Mouse (Mus musculus): ENCODE data around the gene Gpr84.
A peak's percentile ranks its signal among the peaks of the same experiment; 100 is the strongest.

The Gpr84 gene

GRCm38 (mm10) chr15:103335488-103336235, 25.2 kb upstream of the Gpr84 start:
- DNase-seq (ENCODE audit: low read depth): no peak

DNA sequence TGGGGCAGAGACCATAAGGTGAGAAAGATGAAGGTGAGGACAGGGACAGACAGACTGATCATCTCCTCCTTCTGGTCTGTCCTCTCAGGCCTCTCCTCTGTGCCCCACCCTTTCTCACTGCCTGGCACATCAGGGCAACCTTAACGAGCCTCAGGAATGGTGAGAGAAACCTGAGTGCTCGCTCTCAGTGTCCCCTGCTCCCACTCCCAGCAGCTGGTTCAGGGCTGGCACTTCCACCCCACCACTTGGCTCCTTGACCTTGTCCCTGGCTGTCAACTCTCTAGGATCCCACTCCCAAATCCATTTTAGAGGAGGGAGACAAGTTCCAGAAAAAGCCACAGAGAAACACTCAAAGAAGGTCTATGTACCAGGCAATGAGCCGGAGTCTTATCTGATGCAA, 24.6 kb upstream of the Gpr84 start:
- no peak for DNase-seq (ENCODE audit: low read depth)

GRCm38 (mm10) chr15:103334194-103334593, 23.8 kb upstream of the Gpr84 start:
- DNase-seq (ENCODE audit: low read depth): no peak

DNA sequence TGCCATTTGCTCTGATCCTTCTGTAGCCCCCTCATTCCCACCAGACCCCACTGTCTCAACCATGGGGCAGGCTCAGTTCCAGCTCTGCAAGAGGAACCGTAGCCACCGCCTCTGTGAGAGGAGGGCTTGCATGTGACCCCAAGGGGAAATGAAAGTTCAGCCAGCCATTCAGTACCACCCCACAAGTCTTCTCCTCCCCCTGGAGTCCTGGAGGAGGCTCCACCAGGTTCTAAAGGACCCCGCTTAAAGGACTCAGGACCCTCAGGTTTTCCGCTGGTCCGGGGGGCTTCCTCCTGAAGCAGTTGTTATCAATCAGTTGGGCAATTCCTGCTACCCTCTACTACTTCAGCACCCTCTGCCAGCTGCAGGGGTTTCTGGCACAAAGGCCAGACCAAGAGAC, 23.3 kb upstream of the Gpr84 start:
- no peak for DNase-seq (ENCODE audit: low read depth)

DNA sequence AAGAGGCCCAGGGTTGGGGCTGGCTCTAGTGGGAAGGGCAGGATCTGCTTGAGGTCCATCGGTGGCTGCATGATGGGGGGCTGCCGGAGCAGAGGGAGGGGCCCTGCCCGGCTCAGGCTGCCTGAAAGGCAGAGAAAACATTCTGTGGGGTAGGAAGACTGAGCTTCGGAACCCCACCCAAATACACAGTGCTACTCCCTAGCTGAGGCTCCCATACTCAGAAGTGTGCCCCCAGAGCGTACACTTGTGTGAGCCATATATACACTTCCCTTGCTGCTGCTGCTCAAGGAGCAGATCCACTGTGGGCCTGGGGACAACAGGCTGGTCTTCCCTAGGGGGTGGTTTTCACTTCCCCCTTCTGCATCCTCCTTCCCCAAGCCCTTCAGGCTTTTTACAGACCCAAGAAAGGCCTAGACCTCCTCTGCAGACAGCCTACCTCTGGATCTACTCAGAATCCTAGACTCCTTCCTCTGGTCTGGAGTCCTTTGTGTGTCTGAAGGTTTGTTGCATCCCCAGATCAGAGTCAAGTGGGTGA, 22.7 kb upstream of the Gpr84 start:
- DNase-seq (ENCODE audit: low read depth): no peak

DNA sequence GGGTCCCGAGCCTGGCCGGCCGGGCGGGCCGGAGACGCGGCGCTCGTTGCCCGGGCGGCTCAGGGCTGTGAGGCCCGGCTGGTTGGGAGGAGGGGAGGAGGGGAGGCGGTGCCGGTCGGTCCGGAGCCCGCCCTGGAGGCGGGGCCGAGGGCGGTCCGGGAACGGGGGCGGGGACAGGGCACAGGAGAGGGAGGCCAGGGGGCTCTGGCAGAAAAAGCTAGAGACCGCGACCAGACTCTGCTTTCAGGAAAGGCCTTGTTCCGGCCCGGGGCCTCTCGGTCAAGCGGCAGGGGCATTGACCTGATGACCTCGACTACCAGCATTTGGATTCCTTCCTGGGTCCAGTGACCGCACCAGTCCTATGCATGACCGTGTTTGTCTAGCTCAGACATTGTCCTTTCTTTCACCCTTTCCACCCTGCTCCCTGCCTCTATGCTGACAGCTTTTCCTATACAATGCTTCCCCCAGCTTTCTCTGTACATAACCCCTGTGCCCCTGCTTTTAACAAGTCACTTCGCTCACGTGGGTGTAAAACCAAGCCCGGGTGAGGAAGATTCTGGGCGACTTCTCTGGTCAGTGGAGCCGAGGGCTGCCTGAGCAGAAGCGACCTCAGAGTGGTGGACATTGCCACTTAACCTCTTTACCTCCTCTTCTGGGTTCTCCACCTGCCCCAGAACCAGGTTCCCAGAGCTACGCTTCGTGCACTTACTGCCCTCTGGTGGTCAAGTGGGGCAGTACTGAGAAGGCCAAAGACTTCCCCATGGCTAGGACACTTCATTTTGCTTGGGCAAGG, 13.2 kb upstream of the Gpr84 start:
- peak; percentile 88 for DNase-seq (ENCODE audit: low read depth)

GRCm38 (mm10) chr15:103323070-103323454, 12.7 kb upstream of the Gpr84 start:
- no peak for DNase-seq (ENCODE audit: low read depth)

DNA sequence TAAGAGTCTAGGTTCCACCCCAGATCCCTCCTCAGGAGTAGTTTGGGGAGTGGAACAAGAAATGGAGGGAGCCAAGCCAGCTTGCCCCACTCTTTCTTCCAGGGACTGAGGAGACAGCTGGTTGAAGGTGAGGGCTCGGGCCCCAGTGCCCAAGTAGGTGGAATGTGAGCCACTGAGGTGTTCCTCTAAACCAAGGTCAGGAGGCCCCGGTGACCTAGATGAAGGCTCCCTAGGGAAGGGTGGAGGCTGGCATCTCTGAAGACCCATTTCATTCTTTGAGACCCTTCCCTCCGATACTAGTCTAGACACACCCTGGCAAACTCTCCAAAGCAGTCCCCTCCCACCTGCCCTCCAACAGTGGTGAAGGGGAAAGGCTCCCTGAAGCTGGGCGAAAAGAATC, 12.0 kb upstream of the Gpr84 start:
- DNase-seq (ENCODE audit: low read depth): no peak

GRCm38 (mm10) chr15:103321076-103321475, 10.7 kb upstream of the Gpr84 start:
- DNase-seq (ENCODE audit: low read depth): no peak

- DNase-seq (ENCODE audit: low read depth): no peak
Measured at GRCm38 (mm10) chr15:103318201-103318816, 7.9 kb upstream of the Gpr84 start.

DNA sequence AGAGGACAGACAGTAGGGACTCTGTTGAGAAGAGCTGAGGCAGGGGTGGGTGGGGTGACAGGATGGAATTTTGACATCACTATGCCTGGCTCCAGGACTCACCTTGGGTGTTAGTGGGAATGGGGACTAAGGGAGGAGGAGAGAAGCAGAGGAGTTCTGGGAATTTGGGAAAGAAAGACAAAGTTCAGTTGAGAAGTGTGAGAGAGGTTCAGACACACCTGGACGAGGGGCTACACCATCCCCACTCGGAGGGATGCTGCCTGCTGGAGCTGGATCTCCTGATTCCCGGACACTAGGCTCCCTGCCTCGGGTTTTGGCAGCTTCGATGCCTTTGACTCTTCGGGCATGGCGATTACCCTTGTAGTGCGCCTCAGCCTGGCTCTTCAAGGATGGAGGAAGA, 7.3 kb upstream of the Gpr84 start:
- DNase-seq (ENCODE audit: low read depth): no peak

DNA sequence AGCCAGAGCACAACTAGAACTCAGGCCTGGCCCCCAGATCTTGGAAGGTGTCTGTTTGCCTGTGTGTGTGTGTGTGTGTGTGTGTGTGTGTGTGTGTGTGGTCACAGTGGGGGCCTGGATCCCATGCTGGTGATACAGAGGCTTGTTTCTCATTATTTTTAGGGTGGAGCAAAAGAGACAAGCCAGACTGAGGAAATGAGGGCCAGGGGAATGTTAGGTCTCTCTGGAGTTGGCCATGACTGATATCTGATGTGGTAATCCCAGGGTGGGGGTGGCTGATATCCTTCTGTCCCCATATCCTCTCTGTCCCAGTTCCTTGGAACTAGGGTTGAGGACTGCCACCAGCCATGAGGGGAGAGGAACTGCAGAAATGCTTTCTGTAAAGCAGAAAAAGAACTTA, 6.7 kb upstream of the Gpr84 start:
- DNase-seq (ENCODE audit: low read depth): no peak

DNA sequence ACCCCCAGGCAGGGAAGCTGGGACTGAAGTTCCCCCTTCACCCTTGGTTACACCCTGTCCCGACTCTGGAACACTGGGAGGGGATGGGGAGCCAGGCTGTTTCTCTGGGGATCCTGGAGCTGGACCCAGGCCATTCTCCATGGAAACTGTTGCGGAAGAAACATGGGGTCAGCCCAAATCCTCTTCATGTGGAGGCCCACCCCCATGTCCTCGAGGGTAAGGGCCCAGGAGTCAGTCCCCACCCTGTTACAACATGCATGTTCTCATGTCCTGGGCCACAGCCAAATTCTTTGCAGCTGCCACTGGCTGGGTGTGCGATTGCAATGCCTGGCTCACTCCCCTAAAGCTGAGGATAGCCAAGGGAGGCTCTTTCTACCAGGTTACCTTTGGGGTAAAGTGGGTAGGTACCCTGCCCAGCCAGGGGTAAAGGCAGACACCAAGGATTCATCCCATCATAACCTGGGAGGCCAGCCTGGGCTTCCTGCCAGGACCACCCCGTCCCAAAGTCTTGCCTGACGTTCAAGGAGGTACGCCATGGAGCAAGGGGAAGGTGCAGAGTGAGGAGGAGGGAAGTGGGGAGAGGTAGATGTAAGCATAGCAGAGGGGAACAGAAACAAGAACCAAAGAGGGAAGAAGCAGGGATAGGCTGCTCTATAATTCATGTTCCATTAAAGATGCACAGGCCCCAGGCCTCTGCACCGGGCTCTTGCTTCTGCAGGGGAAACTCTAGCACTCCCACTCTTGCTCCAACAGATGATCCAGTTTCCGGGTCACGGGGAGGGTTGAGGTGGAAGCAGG, 5.8 kb upstream of the Gpr84 start:
- no peak for DNase-seq (ENCODE audit: low read depth)

- no peak for DNase-seq (ENCODE audit: low read depth)
Measured at GRCm38 (mm10) chr15:103315011-103315502, 4.6 kb upstream of the Gpr84 start.

GRCm38 (mm10) chr15:103314181-103314580, 3.8 kb upstream of the Gpr84 start:
- DNase-seq (ENCODE audit: low read depth): no peak

GRCm38 (mm10) chr15:103313495-103314095, 3.2 kb upstream of the Gpr84 start:
- peak; percentile 82 for DNase-seq (ENCODE audit: low read depth)

DNA sequence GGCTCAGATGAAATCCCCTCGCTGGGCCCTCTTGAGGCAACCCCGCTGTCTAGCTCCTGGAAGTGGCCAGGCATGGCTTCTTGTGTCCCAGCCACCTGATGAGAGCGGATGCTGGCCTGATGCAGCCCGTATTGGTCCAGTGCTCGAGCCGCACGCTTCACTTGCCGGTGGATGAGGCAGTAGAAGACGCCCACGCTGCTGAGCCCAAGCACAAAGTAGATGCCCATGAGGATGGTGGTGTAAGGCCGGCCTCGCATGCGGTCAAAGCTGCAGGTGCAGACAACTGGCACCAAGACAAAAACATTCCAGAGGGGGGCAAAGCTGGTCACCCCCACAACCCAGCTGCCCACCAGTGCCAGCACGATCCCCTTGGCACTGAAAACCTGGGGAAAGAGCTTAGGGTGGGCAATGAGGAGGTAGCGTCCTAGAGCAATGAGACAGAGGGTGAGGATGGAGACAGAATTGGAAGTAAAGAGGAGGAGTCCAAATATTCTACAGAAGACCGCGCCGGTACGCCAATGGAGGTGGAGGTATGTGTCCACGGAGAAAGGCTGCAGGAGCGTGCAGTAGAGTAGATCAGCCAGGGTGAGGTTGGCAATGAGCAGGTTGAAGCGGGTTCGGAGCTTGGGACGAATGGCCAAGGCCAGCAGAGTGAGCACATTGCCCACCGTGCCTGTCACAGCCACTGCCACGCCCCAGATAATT, 1.4 kb downstream of the Gpr84 start:
- DNase-seq (ENCODE audit: low read depth): no peak

- no peak for DNase-seq (ENCODE audit: low read depth)
Measured at GRCm38 (mm10) chr15:103308056-103308875, 2.1 kb downstream of the Gpr84 start.

DNA sequence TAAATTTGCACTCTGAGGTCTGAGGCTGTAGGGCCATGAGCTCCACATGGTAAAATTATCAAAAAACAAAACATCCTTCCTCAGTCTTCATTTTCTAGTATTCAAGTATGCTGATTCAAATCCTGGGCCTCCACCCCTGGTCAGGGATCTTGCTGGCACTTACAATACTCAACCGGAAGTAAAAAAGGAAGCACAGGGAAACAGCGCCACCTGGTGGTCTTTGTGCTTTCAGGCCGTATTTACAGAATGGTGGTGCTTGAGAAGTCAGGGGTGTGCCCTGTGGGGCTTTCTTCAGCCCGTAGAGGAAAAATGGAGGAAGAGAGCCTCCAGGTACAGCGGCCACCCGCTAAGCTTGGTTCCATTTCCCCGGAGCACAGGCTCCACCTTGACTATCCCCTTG, 3.3 kb downstream of the Gpr84 start:
- peak; percentile 96 for DNase-seq (ENCODE audit: low read depth)

Measured in naive thymus-derived CD4-positive, alpha-beta T cell, adult 2 months (primary cell).